Mouse (Mus musculus) macrophage (primary cell): ENCODE data around the gene Prl7c1. TPM values are rescaled to one million over a fixed set of nuclear protein-coding genes. Genes with fewer than 3 reads are reported as not detected.
"Not testable (repeated sequence)": the region's sequence is repeated elsewhere in the genome, so short reads cannot be mapped to it uniquely, and the experiment has no call there.

Source experiments
- H3K27ac ChIP-seq: fragments of 350-480 bp; formaldehyde crosslinking; 2 replicates; pipeline ENCODE4 v1.9.0; 2021
- H3K36me3 ChIP-seq: fragments of 350-480 bp; formaldehyde crosslinking; 2 replicates; pipeline ENCODE4 v1.9.0; 2021; ENCODE audit errors: inconsistent target
- H3K4me3 ChIP-seq: fragments of 350-480 bp; formaldehyde crosslinking; 2 replicates; pipeline ENCODE4 v1.9.0; 2021; ENCODE audit errors: inconsistent target
- H3K79me2 ChIP-seq: fragments of 350-480 bp; formaldehyde crosslinking; 2 replicates; pipeline ENCODE4 v1.9.0; 2021; ENCODE audit errors: inconsistent target
- WGBS: methylation state at CpG from one replicate; pipeline ENCODE4 v1.1.7; 2026; ENCODE audit warnings: inconsistent platforms; ENCODE audit not compliant: missing documents; 5-methylcytosine and 5-hydroxymethylcytosine counted together
- polyA plus RNA-seq: library from polyadenylated mRNA; stranded (reverse); fragments of 250-400 nt; gene quantifications from 3 replicates; pipeline ENCODE4 v1.2.4, GENCODE M21; 2018; ENCODE audit warnings: inconsistent platforms
- total RNA-seq, 78 experiments: library from RNA; depleted of rRNA; stranded (reverse); fragments of 250-400 nt; gene quantifications; 1 replicate in 9 of 78; 2 replicates in 24 of 78; 3 replicates in 43 of 78; 4 replicates in 2 of 78; pipeline ENCODE4 v1.2.4; 2018; ENCODE audit warnings: inconsistent platforms in 56 of 78

Prl7c1 gene
- not detected for total RNA-seq (2018; cell fraction: chromatin; rRNA removed)
- not detected for total RNA-seq (2018; cell fraction: cytosol; rRNA removed)
- total RNA-seq (2018; cell fraction: nucleus; rRNA removed) = not detected
- not detected in 3 replicates for polyA plus RNA-seq

DNA sequence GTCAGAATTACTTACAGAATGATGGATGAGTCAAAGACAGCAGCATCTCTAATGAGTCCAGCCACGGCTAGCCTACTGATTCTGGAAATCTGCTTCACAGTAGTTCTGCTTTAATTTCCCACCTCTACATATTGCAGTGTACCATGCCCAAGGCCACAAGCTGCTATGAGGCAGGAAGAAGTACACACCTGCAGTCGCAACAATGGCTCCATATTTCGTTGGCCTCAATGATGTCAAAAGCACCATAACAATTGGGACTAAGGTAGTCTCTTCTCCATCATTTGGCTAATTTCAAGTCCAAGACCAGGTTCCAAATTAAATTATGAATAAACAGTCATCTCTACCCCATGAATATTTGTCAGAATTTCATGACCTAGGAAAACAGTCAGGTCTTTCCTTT, at the start of gene Prl7c1:
Gene Prl7c1, minus strand, starts transcription at position 101 of the 400 bp plus-strand sequence.
- H3K36me3 ChIP-seq, H3K4me3 ChIP-seq, H3K79me2 ChIP-seq, H3K27ac ChIP-seq: not testable (repeated sequence)
- WGBS = 89% methylated on average over 2 of the region's 3 CpGs

DNA sequence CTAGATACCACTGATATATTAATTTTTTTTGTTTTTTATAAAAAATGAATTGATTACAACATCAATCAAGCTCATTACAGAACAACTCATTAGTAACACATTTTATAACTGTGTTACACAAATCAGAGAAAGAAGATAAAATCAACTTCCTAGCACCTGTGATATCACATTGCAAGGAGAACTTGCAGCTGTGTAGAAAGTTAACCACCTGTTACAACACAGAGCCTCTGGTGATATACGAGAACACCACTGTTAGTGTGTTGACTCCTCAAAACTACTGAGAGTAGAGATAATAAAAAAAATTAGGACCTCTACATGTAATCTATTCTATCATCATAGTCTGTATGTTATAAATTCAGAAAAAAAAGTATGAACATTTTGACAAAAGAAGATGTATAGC, 22.2 kb upstream of the Prl7c1 start:
- WGBS = 86% methylated on average over 1 of the region's 1 CpGs
- no peak overlapping the region for H3K27ac ChIP-seq
- H3K36me3 ChIP-seq = no peaks in the 10 kb centered on the region
- H3K79me2 ChIP-seq = no peaks in the 10 kb centered on the region
- H3K4me3 ChIP-seq = no peak overlapping the region

DNA sequence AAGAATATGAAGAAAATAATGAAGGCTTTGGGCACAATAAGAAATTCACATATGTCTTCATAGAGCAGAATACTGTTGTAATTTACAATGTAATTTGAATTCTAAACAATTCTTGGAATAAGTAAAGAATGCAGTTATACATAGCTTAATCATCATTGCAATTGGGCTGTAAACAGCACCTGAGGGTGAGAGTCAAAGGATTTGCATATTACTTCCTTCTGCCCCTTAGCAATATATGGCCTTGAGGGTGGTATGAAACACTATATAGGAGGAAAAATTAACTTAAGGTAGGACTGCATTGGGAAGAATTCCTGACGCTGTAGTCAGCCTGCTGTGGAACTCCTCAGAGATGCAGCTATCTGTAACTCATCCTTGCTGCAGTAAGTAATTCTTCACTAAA, 20.8 kb upstream of the Prl7c1 start, which contains the start of gene Prl2a1:
Gene Prl2a1, plus strand, starts transcription at position 301 of the 400 bp plus-strand sequence.
- Histone ChIP-seq H3K27ac (no peak within 1 kb of the TSS), H3K79me2 (no peaks in the 10 kb centered on the region), H3K36me3 (no peaks in the 10 kb centered on the region), H3K4me3 (no peak within 1 kb of the TSS)
- WGBS = 100% methylated on average over 1 of the region's 1 CpGs

DNA sequence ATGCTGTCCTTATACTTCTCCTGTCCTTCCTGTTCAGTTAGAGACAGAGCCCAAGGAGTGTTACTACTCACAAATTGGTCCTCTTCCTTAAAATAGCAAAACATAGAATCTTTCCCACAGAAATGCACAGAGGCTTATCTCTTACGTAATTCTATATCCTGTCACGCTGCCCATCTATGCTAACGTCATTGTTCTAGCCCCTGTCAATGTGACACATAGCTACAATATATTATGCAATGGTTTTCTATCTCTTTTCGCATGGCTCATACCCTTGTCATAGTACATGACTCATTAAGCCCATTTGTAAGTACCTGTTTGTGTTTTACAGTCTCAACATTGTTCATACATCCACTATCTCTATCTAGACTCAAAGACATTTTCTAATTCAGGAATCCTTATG, 18.7 kb upstream of the Prl7c1 start:
- WGBS = 57% methylated on average over 4 of the region's 4 CpGs
- H3K4me3 ChIP-seq = no peak overlapping the region

DNA sequence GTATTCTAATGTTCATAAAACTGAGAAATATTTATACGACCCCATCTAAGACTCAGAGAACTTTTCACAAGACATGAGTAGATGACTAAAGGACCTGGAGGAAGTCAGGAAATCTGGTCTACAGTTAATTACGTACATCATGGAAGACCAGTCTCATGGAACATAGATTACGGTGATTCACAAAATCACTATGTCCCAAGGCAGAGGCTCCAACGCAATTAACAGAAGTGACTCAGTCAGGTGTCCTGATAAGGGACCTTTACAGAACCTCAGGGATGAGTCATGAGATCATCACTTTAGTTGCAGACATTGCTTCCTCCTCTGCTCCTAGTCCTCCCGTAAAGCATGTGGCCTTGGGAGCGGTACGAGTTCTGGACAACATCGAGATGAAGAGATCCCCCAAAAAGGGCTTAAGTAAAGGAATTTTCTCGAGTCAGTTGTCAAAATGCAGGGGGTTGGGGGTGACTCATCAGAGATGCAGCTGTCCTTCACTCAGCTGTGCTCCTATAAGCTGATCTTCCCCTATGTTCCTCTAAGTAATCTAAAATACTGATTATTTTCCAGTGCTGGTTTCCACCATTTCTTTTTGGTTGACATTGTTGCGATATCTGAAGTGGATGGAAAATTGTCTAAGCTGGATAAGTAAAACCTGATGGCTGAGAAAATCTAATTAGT, 46.0 kb downstream of the Prl7c1 start:
- no peak overlapping the region for H3K4me3 ChIP-seq
- H3K27ac ChIP-seq = no peak overlapping the region
- WGBS = 87% methylated on average over 10 of the region's 10 CpGs
- H3K36me3 ChIP-seq = no peaks in the 10 kb centered on the region
- H3K79me2 ChIP-seq = no peaks in the 10 kb centered on the region

More for the DNA sequence above, 18.7 kb upstream of the Prl7c1 start:
- H3K27ac ChIP-seq = no peak overlapping the region
- H3K79me2 ChIP-seq = no peaks in the 10 kb centered on the region
- H3K36me3 ChIP-seq = no peaks in the 10 kb centered on the region

DNA sequence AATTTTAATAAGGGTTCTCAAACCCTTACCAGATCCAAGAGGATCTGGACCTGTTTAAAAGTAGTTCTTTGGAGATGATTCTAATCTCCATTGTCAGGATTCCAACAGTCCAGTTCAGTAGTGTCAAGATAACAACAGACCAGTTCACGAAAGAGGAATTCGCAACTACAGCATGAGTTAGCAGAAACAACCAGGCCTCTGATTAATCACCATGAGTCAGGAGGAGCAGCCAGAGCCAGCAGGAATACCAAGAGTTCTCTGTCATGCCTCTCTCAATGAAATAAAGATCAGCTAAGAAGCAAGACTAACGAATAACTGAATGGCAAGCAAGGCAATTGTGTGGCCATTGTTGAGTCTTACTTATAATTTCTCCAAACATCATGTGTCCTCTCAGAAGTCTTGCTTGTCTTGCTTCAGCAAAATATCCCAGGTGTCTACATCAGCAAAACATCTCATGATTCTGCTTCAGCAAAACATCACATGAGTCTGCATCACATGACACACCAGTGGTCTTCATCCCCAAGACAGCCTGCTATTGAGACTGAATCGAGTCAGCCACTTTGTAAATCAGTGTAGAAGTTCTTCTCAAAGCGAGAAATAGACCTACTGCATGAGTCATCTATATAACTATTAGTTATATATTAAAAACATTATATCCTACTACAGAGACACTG, 50.2 kb downstream of the Prl7c1 start:
- not testable (repeated sequence) for H3K36me3 ChIP-seq, H3K79me2 ChIP-seq, H3K4me3 ChIP-seq, H3K27ac ChIP-seq
- 73% methylated on average over 5 of the region's 5 CpGs for WGBS

DNA sequence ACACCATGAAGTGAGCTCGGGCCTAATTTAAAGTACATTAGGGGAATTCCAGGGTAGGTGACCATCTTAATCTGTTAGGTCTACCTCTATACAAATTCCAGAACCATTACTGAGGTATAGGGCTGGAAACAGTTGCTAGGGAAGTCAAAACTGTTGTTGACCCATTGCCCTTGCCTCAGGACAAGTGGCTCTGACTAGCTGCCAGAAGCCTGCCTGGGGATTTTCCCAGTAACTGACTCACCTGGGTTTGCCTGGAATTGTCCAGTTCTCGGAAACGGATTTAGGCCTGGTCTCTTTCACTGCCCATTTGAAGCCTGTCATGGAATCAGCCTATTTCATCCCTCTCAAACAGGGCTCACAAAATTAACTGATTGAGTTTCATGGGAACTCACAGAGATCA, 55.5 kb downstream of the Prl7c1 start:
- H3K79me2 ChIP-seq, H3K27ac ChIP-seq, H3K4me3 ChIP-seq, H3K36me3 ChIP-seq: not testable (repeated sequence)
- 90% methylated on average over 3 of the region's 3 CpGs for whole genome bisulfite sequencing

Other genes with a start within 250 kb of the Prl7c1 start
- gene Prl8a9, start 216.2 kb downstream of the Prl7c1 start, polyA plus RNA-seq = not detected in 3 replicates
- gene Prl8a1, start 198.6 kb downstream of the Prl7c1 start, polyA plus RNA-seq = not detected in 3 replicates
- gene Prl7b1, start 170.2 kb downstream of the Prl7c1 start, polyA plus RNA-seq = not detected in 3 replicates
- gene Prl7a1, start 138.3 kb downstream of the Prl7c1 start, polyA plus RNA-seq = not detected in 3 replicates
- not detected in 3 replicates for gene Prl7a2, start 112.8 kb downstream of the Prl7c1 start, polyA plus RNA-seq
- not detected in 3 replicates for gene Prl7d1, start 64.1 kb downstream of the Prl7c1 start, polyA plus RNA-seq
- gene Prl2a1, start 20.9 kb upstream of the Prl7c1 start, polyA plus RNA-seq = not detected in 3 replicates
- gene Prl2c1, start 68.5 kb upstream of the Prl7c1 start, polyA plus RNA-seq = not detected in 3 replicates
- gene Prl4a1, start 235.4 kb upstream of the Prl7c1 start, polyA plus RNA-seq = not detected in 3 replicates